In genomic region chr9:48314194-48314593, GRCm38 (mm10) we compare ENCODE assay signal across 9 mouse cellular contexts. TPM values are rescaled to one million over a fixed set of nuclear protein-coding genes. Genes with fewer than 3 reads are reported as not detected.
A peak's percentile ranks its signal among the peaks of the same experiment; 100 is the strongest.
DNase-seq lines count a peak whose midpoint lies in the region; ATAC-seq and TF ChIP-seq lines count a peak whose summit lies in the region.
"Had no signal": no experiment of that assay in that cellular context is flagged by ENCODE, and none has a peak within 500 bp of the region (broad histone marks: within the 10 kb centered on the region; RNA-seq: fewer than 3 reads in every experiment).

No protein-coding gene starts in this region.

- H3K9me3 ChIP-seq in kidney, embryonic 15.5 days (replicated peaks), result no peaks in the 10 kb centered on the region

- no peaks in the 10 kb centered on the region for H3K4me1 ChIP-seq in kidney, embryonic 15.5 days

- H3K4me2 ChIP-seq in kidney, embryonic 15.5 days, result no peak overlapping the region

- no peak for ATAC-seq in kidney, embryonic 15.5 days (replicated peaks; ENCODE audit: low FRiP score)
- ATAC-seq: Patski had no signal

- H3K9ac ChIP-seq in kidney, embryonic 15.5 days, result no peak overlapping the region

- no peaks in the 10 kb centered on the region for H3K27me3 ChIP-seq in kidney, embryonic 15.5 days
- H3K27me3 ChIP-seq: Patski had no signal

- H3K27ac ChIP-seq in layer of hippocampus, adult 2 months, result peak overlapping the region; percentile 76
- peak overlapping the region; percentile 67; the same call in 1 of the 2 replicates for H3K27ac ChIP-seq in kidney, embryonic 15.5 days

- peak overlapping the region; percentile 39 for H3K4me3 ChIP-seq in layer of hippocampus, adult 2 months
- H3K4me3 ChIP-seq in kidney, embryonic 15.5 days (replicated peaks), result no peak overlapping the region

- H3K36me3 ChIP-seq in kidney, embryonic 15.5 days, result no peaks in the 10 kb centered on the region

- no peak for TF ChIP-seq CTCF in layer of hippocampus, adult 2 months (conservative IDR thresholded peaks at IDR 0.05)

- 53% methylated on average over 3 of the region's 3 CpGs for WGBS in kidney, embryonic 15.5 days

- DNase-seq in layer of hippocampus, adult 2 months (ENCODE audit: low spot score in 2 of 2), result peak in 1 of 2 experiments; percentile 5
- no peak for DNase-seq in layer of hippocampus, adult 11-12 months (ENCODE audit: low spot score)
- DNase-seq in heart, adult 8-10 months (ENCODE audit: low spot score), result peak; percentile 67
- peak; percentile 76 for DNase-seq in lung, postnatal 36 days
- DNase-seq in Muller cell, postnatal 12 days (ENCODE audit: inconsistent ontology term), result no peak
- DNase-seq in urinary bladder, postnatal 4 days (ENCODE audit: low spot score in 2 of 2), result no peak
- no peak for DNase-seq in T-cell, adult 2 months (ENCODE audit: low spot score)

RNA-seq across cellular contexts. Expression of gene Nxpe2, which starts 39.1 kb away (rescaled TPM):
- under 1 TPM; 0.25 to 0.31 TPM for total RNA-seq in layer of hippocampus, adult 2 months (2021)
- 1 to 10 TPM; 1.1 to 2.6 (median 1.8) TPM for total RNA-seq in heart, adult 8-10 months (2022)
- polyA plus RNA-seq in kidney, embryonic 15.5 days (2015; fragmentation: Nextera tagmentation; extraction: Ambion mirVana), result 2.0 and 2.7 TPM in 2 replicates

Comparison
In these comparisons a context has a peak if more than half of its experiments do, and no peak if none do; other contexts are left out.
1. DNase-seq: peak in heart, adult 8-10 months (single experiment) and lung, postnatal 36 days (single experiment); none in layer of hippocampus, adult 11-12 months (single experiment), Muller cell, postnatal 12 days (single experiment), urinary bladder, postnatal 4 days (0 of 2) and T-cell, adult 2 months (single experiment).